Comparison of ENCODE assay signal across 8 mouse cellular contexts in genomic region chr4:129248243-129248767, GRCm38 (mm10). TPM values are rescaled to one million over a fixed set of nuclear protein-coding genes. Genes with fewer than 3 reads are reported as not detected.
DNase-seq lines count a peak whose midpoint lies in the region; ATAC-seq and TF ChIP-seq lines count a peak whose summit lies in the region.

No protein-coding gene starts in this region.

- H3K9me3 ChIP-seq in CH12.LX (replicated peaks; ENCODE audit: low read length): no peaks in the 10 kb centered on the region
- no peaks in the 10 kb centered on the region for H3K9me3 ChIP-seq in forebrain, embryonic 15.5 days
- no peaks in the 10 kb centered on the region for H3K9me3 ChIP-seq in limb, embryonic 11.5 days (ENCODE audit: control insufficient read depth, low read length)
- H3K9me3 ChIP-seq in neural tube, embryonic 14.5 days (ENCODE audit: control insufficient read depth, low read length): no peaks in the 10 kb centered on the region

- TF ChIP-seq EP300 in CH12.LX (IDR thresholded peaks at IDR 0.05; ENCODE audit: low read length): no peak

- H3K4me3 ChIP-seq in CH12.LX (replicated peaks in 1 of 3; ENCODE audit: low read depth in 2 of 3, low read length in 2 of 3, poor library complexity in 1 of 3): peak overlapping the region in 2 of 3 experiments; percentile 33 to 42
- peak overlapping the region; percentile 43 for H3K4me3 ChIP-seq in forebrain, embryonic 15.5 days
- H3K4me3 ChIP-seq in limb, embryonic 11.5 days (ENCODE audit: low read depth, low read length): peak overlapping the region; percentile 49
- H3K4me3 ChIP-seq in neural tube, embryonic 14.5 days (ENCODE audit: low read depth, low read length): peak overlapping the region; percentile 44

- no peak overlapping the region for H3K27ac ChIP-seq in CH12.LX (ENCODE audit: insufficient read depth, low read depth)
- no peak overlapping the region for H3K27ac ChIP-seq in forebrain, embryonic 15.5 days (replicated peaks)
- H3K27ac ChIP-seq in limb, embryonic 11.5 days (replicated peaks; ENCODE audit: low read depth, low read length): no peak overlapping the region
- no peak overlapping the region for H3K27ac ChIP-seq in neural tube, embryonic 14.5 days (ENCODE audit: low read depth, low read length)

- H3K4me2 ChIP-seq in CH12.LX (ENCODE audit: insufficient read depth, low read depth, poor library complexity, severe bottlenecking): peak overlapping the region; percentile 96
- peak overlapping the region; percentile 86 for H3K4me2 ChIP-seq in forebrain, embryonic 15.5 days (replicated peaks)
- H3K4me2 ChIP-seq in limb, embryonic 11.5 days (ENCODE audit: low read depth, severe bottlenecking): peak overlapping the region; percentile 100
- peak overlapping the region; percentile 87 for H3K4me2 ChIP-seq in neural tube, embryonic 14.5 days (ENCODE audit: low read depth, low read length)

- no peaks in the 10 kb centered on the region for H3K79me2 ChIP-seq in CH12.LX (replicated peaks; ENCODE audit: control insufficient read depth, extremely low read depth, insufficient read depth, poor library complexity, severe bottlenecking)

- no peaks in the 10 kb centered on the region for H3K36me3 ChIP-seq in CH12.LX (replicated peaks in 1 of 2; ENCODE audit: control insufficient read depth in 1 of 2, insufficient read depth in 1 of 2, low read length in 1 of 2)
- no peaks in the 10 kb centered on the region for H3K36me3 ChIP-seq in forebrain, embryonic 15.5 days
- no peaks in the 10 kb centered on the region for H3K36me3 ChIP-seq in limb, embryonic 11.5 days (ENCODE audit: control insufficient read depth, insufficient read depth, low read length)
- no peaks in the 10 kb centered on the region for H3K36me3 ChIP-seq in neural tube, embryonic 14.5 days (ENCODE audit: control insufficient read depth, insufficient read depth, low read length)

- peaks cover 0 to 26% of the 10 kb centered on the region in 2 experiments; a peak in 3 of 4 replicates for H3K4me1 ChIP-seq in CH12.LX (ENCODE audit: control insufficient read depth in 1 of 2, insufficient read depth in 2 of 2)
- peaks cover 19% of the 10 kb centered on the region for H3K4me1 ChIP-seq in forebrain, embryonic 15.5 days
- peaks cover 11% of the 10 kb centered on the region for H3K4me1 ChIP-seq in limb, embryonic 11.5 days (ENCODE audit: control insufficient read depth, insufficient read depth, low read length)
- H3K4me1 ChIP-seq in neural tube, embryonic 14.5 days (ENCODE audit: control insufficient read depth, insufficient read depth, low read length): peaks cover 16% of the 10 kb centered on the region; the same call in 1 of the 2 replicates

- peak overlapping the region; percentile 2; the same call in 1 of the 2 replicates for H3K9ac ChIP-seq in CH12.LX (ENCODE audit: insufficient read depth, low read depth)
- peak overlapping the region; percentile 42 for H3K9ac ChIP-seq in forebrain, embryonic 15.5 days (replicated peaks)
- H3K9ac ChIP-seq in limb, embryonic 11.5 days (ENCODE audit: low read length): peak overlapping the region; percentile 68
- peak overlapping the region; percentile 60 for H3K9ac ChIP-seq in neural tube, embryonic 14.5 days (replicated peaks; ENCODE audit: low read depth, low read length)

- no peak for TF ChIP-seq POLR2A in CH12.LX (IDR thresholded peaks at IDR 0.05; ENCODE audit: low read depth, low read length)

- in situ Hi-C loops in CH12.LX (cut with MboI; ENCODE audit: low pct_ligation_motif_present, low pct_unique_long_range_greater_than_20kb, low sequenced_read_pairs): no loop called here

- DNase-seq in cerebellum, adult 11-12 months: peak; percentile 39
- no peak for DNase-seq in cerebellum, adult 18-20 months
- DNase-seq in CH12.LX (ENCODE audit: extremely low read depth): no peak
- DNase-seq in limb, embryonic 11.5 days (ENCODE audit: low spot score): peak; percentile 42
- DNase-seq in left cerebral cortex, adult 9 months (ENCODE audit: low spot score in 2 of 2): no peak
- no peak for DNase-seq in layer of hippocampus, adult 9-11 months

- under 1% methylated on average over 49 of the region's 74 CpGs for WGBS in forebrain, embryonic 15.5 days
- WGBS in limb, embryonic 11.5 days: under 1% methylated on average over 34 of the region's 74 CpGs
- 1% methylated on average over 21 of the region's 74 CpGs for WGBS in neural tube, embryonic 14.5 days

- no peak for ATAC-seq in forebrain, embryonic 15.5 days (replicated peaks)
- no peak for ATAC-seq in limb, embryonic 11.5 days (ENCODE audit: insufficient number of reproducible peaks, low FRiP score, low TSS enrichment, low read depth)
- no peak for ATAC-seq in neural tube, embryonic 14.5 days (ENCODE audit: low read depth)

- TF ChIP-seq RAD21 in CH12.LX (IDR thresholded peaks at IDR 0.05; ENCODE audit: low read depth, low read length): no peak

- peaks cover 54% of the 10 kb centered on the region for H3K27me3 ChIP-seq in CH12.LX (replicated peaks)
- peaks cover 45% of the 10 kb centered on the region for H3K27me3 ChIP-seq in forebrain, embryonic 15.5 days
- H3K27me3 ChIP-seq in limb, embryonic 11.5 days (ENCODE audit: control insufficient read depth, insufficient read depth, low read length): peaks cover 42% of the 10 kb centered on the region
- peaks cover 5% of the 10 kb centered on the region for H3K27me3 ChIP-seq in neural tube, embryonic 14.5 days (ENCODE audit: control insufficient read depth, insufficient read depth, low read length)

- dilution Hi-C loops in CH12.LX (cut with MboI; ENCODE audit: extremely low pct_ligation_motif_present, extremely low pct_unique_long_range_greater_than_20kb, low sequenced_read_pairs): no loop called here

- TF ChIP-seq CTCF in CH12.LX (conservative IDR thresholded peaks at IDR 0.05 in 1 of 2, IDR thresholded peaks at IDR 0.05 in 1 of 2; ENCODE audit: low read depth in 2 of 2, low read length in 2 of 2): no peak

TF ChIP-seq in CH12.LX, 34 proteins besides CTCF, POLR2A, EP300 and RAD21:
- TF ChIP-seq NRF1 (IDR thresholded peaks at IDR 0.05; ENCODE audit: low read depth, low read length) (peak; percentile 33; the same call in 1 of the 2 replicates), MXI1 (IDR thresholded peaks at IDR 0.05; ENCODE audit: low read depth, low read length) (no peak)

RNA-seq across cellular contexts. Expression of gene C77080, which starts 12.9 kb away (rescaled TPM):
- 0.29 and 0.38 TPM in 2 replicates for total RNA-seq in CH12.LX (2012; rRNA removed)
- not detected in 2 replicates for total RNA-seq in CH12.LX (2014; rRNA removed)
- polyA plus RNA-seq in CH12.LX (2012; ENCODE audit: insufficient read length, low read depth): 0.68 and 1.1 TPM in 2 replicates
- 4.1 and 4.5 TPM in 2 replicates for polyA plus RNA-seq in forebrain, embryonic 15.5 days (2015; fragmentation: Nextera tagmentation; extraction: Ambion mirVana)
- polyA plus RNA-seq in limb, embryonic 11.5 days (2014; fragmentation: Nextera tagmentation; extraction: Ambion mirVana): 3.7 and 4.2 TPM in 2 replicates
- 4.5 and 6.2 TPM in 2 replicates for polyA plus RNA-seq in neural tube, embryonic 14.5 days (2014; fragmentation: Nextera tagmentation; extraction: Ambion mirVana)

RNA-seq across cellular contexts. Expression of gene Sync, which starts 39.1 kb away (rescaled TPM):
- total RNA-seq in CH12.LX (2012; rRNA removed) (0.04 TPM in 1 of 2 replicates, not detected in the other), CH12.LX (2014; rRNA removed) (not detected in 2 replicates)
- polyA plus RNA-seq in CH12.LX (2012; ENCODE audit: insufficient read length, low read depth): 0.14 and 0.16 TPM in 2 replicates
- polyA plus RNA-seq in forebrain, embryonic 15.5 days (2015; fragmentation: Nextera tagmentation; extraction: Ambion mirVana): 0.13 and 0.36 TPM in 2 replicates
- polyA plus RNA-seq in limb, embryonic 11.5 days (2014; fragmentation: Nextera tagmentation; extraction: Ambion mirVana): 0.47 and 0.59 TPM in 2 replicates
- 1.6 and 3.5 TPM in 2 replicates for polyA plus RNA-seq in neural tube, embryonic 14.5 days (2014; fragmentation: Nextera tagmentation; extraction: Ambion mirVana)

RNA-seq across cellular contexts. Expression of gene Yars, which starts 58.7 kb away (rescaled TPM):
- total RNA-seq in CH12.LX (2012; rRNA removed) (128 and 180 TPM in 2 replicates), CH12.LX (2014; rRNA removed) (96.1 and 96.3 TPM in 2 replicates)
- polyA plus RNA-seq in CH12.LX (2012; ENCODE audit: insufficient read length, low read depth): 207 and 220 TPM in 2 replicates
- 106 and 115 TPM in 2 replicates for polyA plus RNA-seq in forebrain, embryonic 15.5 days (2015; fragmentation: Nextera tagmentation; extraction: Ambion mirVana)
- polyA plus RNA-seq in limb, embryonic 11.5 days (2014; fragmentation: Nextera tagmentation; extraction: Ambion mirVana): 83.1 and 84.8 TPM in 2 replicates
- 130 and 134 TPM in 2 replicates for polyA plus RNA-seq in neural tube, embryonic 14.5 days (2014; fragmentation: Nextera tagmentation; extraction: Ambion mirVana)

RNA-seq across cellular contexts. Expression of gene S100pbp, which starts 58.8 kb away (rescaled TPM):
- total RNA-seq in CH12.LX (2012; rRNA removed): 22.5 and 23.1 TPM in 2 replicates
- total RNA-seq in CH12.LX (2014; rRNA removed): 43.6 and 44.7 TPM in 2 replicates
- 35.8 and 43.6 TPM in 2 replicates for polyA plus RNA-seq in CH12.LX (2012; ENCODE audit: insufficient read length, low read depth)
- 15.3 and 17.2 TPM in 2 replicates for polyA plus RNA-seq in forebrain, embryonic 15.5 days (2015; fragmentation: Nextera tagmentation; extraction: Ambion mirVana)
- 30.5 and 32.3 TPM in 2 replicates for polyA plus RNA-seq in limb, embryonic 11.5 days (2014; fragmentation: Nextera tagmentation; extraction: Ambion mirVana)
- polyA plus RNA-seq in neural tube, embryonic 14.5 days (2014; fragmentation: Nextera tagmentation; extraction: Ambion mirVana): 18.3 and 19.8 TPM in 2 replicates

Comparison
In these comparisons a context has a peak if more than half of its experiments do, and no peak if none do; other contexts are left out.
1. DNase-seq: peak in cerebellum, adult 11-12 months (single experiment) and limb, embryonic 11.5 days (single experiment); none in cerebellum, adult 18-20 months (0 of 2), CH12.LX (single experiment), left cerebral cortex, adult 9 months (0 of 2) and layer of hippocampus, adult 9-11 months (single experiment).
2. H3K9ac ChIP-seq: peak in every context shown above with its lines; median percentile 68 in limb, embryonic 11.5 days; 60 in neural tube, embryonic 14.5 days; 42 in forebrain, embryonic 15.5 days; 2 in CH12.LX.
3. Peak in every context shown above with its lines, with median percentiles within 50 percentile points of each other: H3K4me2 ChIP-seq and H3K4me3 ChIP-seq.